Mouse (Mus musculus): ENCODE results near the gene Ndufb4. TPM values are rescaled to one million over a fixed set of nuclear protein-coding genes. Genes with fewer than 3 reads are reported as not detected.
"Not testable (repeated sequence)": the region's sequence is repeated elsewhere in the genome, so short reads cannot be mapped to it uniquely, and the experiment has no call there.

Gene Ndufb4
- total RNA-seq, 2 experiments from 2014 or later: 68.5 to 69.7 TPM

DNA sequence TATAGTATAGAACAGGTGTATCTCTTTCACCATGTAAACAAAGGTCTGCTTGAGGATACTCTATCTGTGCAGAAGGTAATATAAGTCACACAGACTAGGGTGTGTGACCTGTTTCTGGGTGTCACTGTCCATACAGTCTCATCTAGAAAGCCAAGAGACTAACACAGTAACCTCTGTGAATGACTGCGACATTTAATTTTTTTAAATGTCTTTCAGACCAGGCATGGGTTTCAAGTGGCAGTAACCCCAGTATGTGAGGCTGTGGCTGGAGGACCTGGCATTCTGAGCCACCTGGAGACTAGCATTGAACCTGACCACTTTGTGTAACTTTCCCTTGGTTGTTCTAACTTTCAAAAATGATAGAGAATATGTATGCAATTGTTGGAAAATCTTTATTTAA, 1.2 kb downstream of the Ndufb4 start:
- TF ChIP-seq CTCF (IDR thresholded peaks at IDR 0.05): no peak
- Histone ChIP-seq H3K4me3 (peak overlapping the region; percentile 78), H3K27ac (peak overlapping the region; percentile 99)
- no peak for DNase-seq (ENCODE audit: extremely low spot score in 1 of 2, low spot score in 2 of 2)
- intact Hi-C loops (cut with DNase I): loop anchor here (2.0 to 5.0 kb wide), 2 partner anchors 70 to 116 kb away; partner anchors contain the start of genes Gtf2e1 and Rabl3

DNA sequence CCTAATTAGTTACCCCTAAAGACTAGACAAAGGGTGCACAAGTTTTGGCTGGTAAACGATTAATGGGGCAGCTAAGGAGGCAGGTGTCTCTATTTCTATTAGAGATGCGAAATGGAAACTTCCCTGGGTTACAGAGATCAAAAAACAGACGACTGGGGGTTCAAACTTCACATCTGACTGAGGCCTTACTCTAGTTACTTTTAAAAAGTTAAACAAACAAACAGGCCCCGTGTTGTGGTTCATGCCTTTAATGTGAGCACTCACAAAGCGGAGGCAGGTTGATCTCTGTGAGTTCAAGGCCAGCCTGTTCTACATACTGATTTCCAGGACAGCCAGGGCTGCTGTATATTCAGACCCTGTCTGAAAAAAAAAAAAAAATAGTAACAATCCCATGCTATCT, 1.6 kb downstream of the Ndufb4 start:
- Histone ChIP-seq H3K4me3 (peak overlapping the region; percentile 78), H3K27ac (peak overlapping the region; percentile 99; the same call in 1 of the 2 replicates)
- intact Hi-C loops (cut with DNase I): loop anchor here (2.0 to 5.0 kb wide), 2 partner anchors 70 to 115 kb away; partner anchors contain the start of genes Gtf2e1 and Rabl3
- no peak for TF ChIP-seq CTCF (IDR thresholded peaks at IDR 0.05)
- DNase-seq (ENCODE audit: extremely low spot score in 1 of 2, low spot score in 2 of 2): no peak

DNA sequence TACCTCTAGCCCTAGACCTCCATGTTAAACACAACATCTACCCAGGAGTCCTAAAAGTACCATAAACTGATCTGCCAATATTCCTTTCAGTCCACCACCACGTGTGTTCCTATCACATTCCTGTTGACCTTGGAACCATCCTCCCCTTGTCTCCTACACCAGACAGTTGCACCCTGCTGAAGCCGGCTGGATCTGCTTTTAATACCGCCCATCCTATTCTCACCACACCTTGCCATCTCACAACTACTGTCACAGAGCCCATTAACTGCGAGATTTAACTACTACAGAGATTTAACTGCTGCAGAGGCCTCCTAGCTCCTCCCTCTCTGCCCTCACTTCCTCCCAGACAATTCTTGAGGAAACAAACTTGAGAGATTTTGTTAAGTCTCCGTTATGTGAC, 2.8 kb downstream of the Ndufb4 start:
- no peak for DNase-seq (ENCODE audit: extremely low spot score in 1 of 2, low spot score in 2 of 2)
- intact Hi-C loops (cut with DNase I): loop anchor here (5.0 kb wide), 1 partner anchor 114 kb away; the partner anchor contains the start of genes Gtf2e1 and Rabl3
- Histone ChIP-seq H3K4me3 (no peak overlapping the region), H3K27ac (peak overlapping the region; percentile 1; the same call in 1 of the 2 replicates)
- TF ChIP-seq CTCF (IDR thresholded peaks at IDR 0.05): no peak

DNA sequence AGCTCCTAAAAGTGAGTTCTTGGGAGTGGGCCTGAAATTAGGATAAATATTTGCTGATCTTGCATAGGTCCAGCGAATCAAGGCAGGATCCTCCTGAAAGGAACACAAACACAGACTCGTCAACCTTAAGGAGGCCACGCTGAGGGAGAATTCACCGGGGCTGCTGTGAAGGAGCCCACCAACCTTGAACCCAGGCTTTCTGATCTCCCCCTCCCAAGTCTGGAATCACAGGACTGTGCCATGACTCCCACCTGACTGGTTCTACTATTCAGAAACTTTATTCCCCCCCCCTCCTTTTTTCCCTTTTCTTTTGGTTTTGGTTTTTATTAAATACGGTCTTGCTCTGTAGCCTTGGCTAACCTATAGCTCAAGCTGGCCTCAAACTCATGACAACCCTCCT, 5.2 kb downstream of the Ndufb4 start:
- DNase-seq (ENCODE audit: extremely low spot score in 1 of 2, low spot score in 2 of 2): no peak
- H3K4me3 ChIP-seq: no peak overlapping the region
- TF ChIP-seq CTCF (IDR thresholded peaks at IDR 0.05): no peak
- H3K27ac ChIP-seq: no peak overlapping the region
- intact Hi-C loops (cut with DNase I): no loop called here

DNA sequence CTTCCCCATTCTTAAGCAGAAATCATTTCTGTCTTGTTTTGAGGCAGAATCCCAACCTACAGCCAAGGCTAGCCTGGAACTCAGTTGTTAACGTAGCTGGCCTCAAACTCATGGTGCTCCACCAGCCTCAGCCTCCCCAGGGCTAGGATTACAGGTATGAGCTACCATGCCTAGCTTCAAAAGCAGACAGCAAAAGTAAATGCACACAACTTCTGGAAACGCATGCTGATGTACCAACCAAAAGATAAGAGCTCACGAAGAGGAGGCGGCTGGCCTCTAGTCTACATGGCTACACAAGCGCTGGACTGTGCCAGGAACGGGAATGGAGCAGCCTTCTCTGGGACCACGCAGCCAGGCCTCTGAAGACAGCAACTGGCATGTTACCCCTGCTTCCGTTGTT, 6.3 kb downstream of the Ndufb4 start:
- no peak for TF ChIP-seq CTCF (IDR thresholded peaks at IDR 0.05)
- intact Hi-C loops (cut with DNase I): no loop called here
- Histone ChIP-seq H3K27ac (peak overlapping the region; percentile 66; the same call in 1 of the 2 replicates), H3K4me3 (no peak overlapping the region)
- DNase-seq (ENCODE audit: extremely low spot score in 1 of 2, low spot score in 2 of 2): no peak

DNA sequence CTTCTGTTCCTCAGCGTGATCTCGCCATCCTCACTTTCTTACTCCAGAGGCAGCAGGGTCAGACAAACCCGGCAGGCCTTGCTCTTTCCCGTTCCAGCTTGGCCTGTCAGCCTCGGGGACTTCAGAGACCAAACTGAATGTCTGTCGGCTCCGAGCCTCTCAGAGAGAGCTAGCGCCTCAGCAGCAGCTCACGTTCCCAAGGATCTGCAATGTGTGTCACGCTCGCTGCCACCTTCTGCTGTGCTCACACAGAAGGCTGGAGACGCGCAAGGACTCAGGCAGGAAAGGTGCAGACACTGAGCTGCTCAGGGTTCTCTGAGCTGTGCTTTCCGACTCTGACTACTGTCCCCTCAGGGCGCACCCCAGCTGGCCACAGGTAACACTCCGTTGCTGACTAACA, 7.2 kb downstream of the Ndufb4 start:
- intact Hi-C loops (cut with DNase I): no loop called here
- Histone ChIP-seq H3K4me3 (no peak overlapping the region), H3K27ac (peak overlapping the region; percentile 66)
- no peak for TF ChIP-seq CTCF (IDR thresholded peaks at IDR 0.05)
- DNase-seq (ENCODE audit: extremely low spot score in 1 of 2, low spot score in 2 of 2): no peak

DNA sequence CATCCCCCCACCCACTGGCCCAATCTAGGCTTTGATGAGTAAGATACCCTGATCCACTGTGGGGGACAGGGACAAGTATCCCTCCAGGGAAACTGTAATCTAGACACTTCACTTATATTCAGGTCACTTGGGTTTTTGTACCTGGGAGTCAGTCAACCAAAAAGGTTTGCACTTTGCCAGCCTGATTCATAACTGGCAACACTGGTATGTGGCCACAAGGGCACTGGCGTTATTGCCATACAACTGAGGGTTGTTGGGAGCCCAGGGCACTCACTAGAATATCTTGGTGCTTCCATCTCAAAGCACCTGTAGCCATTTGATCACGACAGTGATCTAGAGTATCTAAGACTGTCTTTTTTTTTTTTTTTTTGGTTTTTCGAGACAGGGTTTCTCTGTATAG, 8.5 kb downstream of the Ndufb4 start:
- intact Hi-C loops (cut with DNase I): no loop called here
- Histone ChIP-seq H3K4me3 (no peak overlapping the region), H3K27ac (no peak overlapping the region)
- no peak for DNase-seq (ENCODE audit: extremely low spot score in 1 of 2, low spot score in 2 of 2)
- no peak for TF ChIP-seq CTCF (IDR thresholded peaks at IDR 0.05)

DNA sequence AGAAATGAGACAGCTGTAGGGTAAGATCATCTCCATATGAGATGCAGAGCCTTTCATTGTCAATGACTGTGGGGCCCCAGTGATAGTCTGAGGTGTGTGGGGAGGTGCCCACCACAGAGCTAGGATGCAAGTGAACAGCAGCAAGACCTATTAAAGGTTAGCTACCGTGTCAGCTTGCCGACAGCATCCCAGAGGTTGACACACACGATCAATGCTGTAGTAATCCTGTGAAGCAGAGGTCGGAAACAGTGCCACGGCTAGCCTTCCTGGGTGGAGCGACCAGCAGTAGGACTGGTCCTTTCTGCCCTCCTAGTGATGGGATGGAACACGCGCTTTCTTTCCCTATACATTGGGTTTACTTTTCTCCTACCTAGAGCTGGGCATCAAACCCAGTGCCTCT, 9.0 kb downstream of the Ndufb4 start:
- DNase-seq (ENCODE audit: extremely low spot score in 1 of 2, low spot score in 2 of 2): no peak
- Histone ChIP-seq H3K27ac (no peak overlapping the region), H3K4me3 (no peak overlapping the region)
- TF ChIP-seq CTCF (IDR thresholded peaks at IDR 0.05): no peak
- intact Hi-C loops (cut with DNase I): no loop called here

DNA sequence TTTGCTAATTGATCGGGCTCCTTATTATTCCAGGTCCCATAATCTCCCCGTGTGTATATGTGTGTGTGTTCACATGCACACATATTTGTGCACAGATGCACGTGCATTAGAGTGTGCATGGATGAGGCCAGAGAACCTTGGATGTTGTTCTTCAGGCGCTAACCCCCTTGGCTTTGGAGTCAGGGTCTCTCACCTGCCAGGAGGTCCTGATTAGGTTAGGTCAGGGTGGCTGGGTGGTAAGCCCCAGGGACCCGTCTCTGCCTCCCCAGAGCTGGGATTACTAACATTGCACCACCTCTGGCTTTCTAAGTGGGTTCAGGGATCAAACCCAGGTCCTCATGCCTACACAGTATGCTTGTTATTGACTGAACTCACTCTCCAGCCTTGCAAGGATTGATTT, 9.8 kb downstream of the Ndufb4 start:
- intact Hi-C loops (cut with DNase I): no loop called here
- H3K27ac ChIP-seq: no peak overlapping the region
- no peak overlapping the region for H3K4me3 ChIP-seq
- no peak for TF ChIP-seq CTCF (IDR thresholded peaks at IDR 0.05)
- DNase-seq (ENCODE audit: extremely low spot score in 1 of 2, low spot score in 2 of 2): no peak

DNA sequence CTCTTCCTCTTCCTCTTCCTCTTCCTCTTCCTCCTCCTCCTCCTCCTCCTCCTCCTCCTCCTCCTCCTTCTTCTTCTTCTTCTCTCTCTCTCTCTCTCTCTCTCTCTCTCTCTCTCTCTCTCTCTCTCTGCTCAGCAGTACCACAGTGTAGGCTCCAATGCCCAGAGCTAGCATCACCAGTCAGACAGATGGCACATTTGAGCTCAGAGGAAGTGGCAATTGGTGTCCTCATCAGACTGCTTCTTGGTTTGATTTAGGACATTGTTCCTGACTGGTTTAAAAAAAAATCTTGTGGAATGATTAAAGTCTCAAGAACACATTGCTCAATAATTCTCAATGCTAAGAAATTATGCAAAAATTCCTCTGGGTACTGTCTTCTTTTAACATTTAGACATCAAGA, 13.7 kb downstream of the Ndufb4 start:
- H3K4me3 ChIP-seq; DNase-seq (ENCODE audit: extremely low spot score in 1 of 2, low spot score in 2 of 2); intact Hi-C loops (cut with DNase I); H3K27ac ChIP-seq: not testable (repeated sequence)

DNA sequence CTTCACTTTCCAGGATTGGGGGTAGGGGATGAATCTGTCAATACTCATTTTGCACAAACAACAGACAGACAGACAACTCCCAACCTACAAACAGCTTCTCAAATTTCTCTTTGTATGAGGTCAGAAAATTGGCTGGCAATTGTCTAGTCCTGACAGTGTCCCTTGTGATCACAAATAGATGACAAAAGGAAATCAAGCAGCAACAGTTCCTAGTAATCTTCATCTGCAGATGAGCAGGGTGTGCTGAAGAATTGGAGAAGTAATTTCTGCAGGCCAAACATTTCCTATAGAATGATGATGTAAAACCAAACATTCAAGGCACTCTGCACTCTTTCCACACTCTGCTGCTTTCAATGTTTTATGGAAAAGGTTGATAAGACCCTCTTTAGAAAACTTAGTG, 16.5 kb downstream of the Ndufb4 start:
- Histone ChIP-seq H3K4me3 (no peak overlapping the region), H3K27ac (no peak overlapping the region)
- intact Hi-C loops (cut with DNase I): loop anchor here (5.0 kb wide), 1 partner anchor 101 kb away; the partner anchor contains the start of genes Gtf2e1 and Rabl3
- no peak for DNase-seq (ENCODE audit: extremely low spot score in 1 of 2, low spot score in 2 of 2)
- no peak for TF ChIP-seq CTCF (IDR thresholded peaks at IDR 0.05)

DNA sequence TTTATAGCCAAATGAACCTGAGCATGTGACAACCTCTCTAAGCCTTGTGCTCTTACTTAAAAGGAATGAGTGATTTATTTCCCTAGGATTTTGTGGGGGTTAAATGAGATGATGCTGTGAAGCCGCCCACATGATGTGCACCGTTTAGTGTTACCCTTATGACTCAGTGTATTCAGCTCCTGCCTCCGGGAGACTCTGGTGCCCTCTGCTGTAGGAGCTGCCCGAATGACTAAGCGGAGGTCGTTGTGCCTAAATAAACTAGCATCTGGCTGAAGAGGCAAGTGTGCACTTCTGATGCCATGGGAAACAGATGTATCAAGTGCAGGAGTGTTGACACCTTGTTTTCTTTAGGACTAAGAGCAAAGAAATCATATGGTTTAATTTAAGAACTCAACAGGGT, 18.1 kb downstream of the Ndufb4 start:
- intact Hi-C loops (cut with DNase I): loop anchor here (5.0 kb wide), 1 partner anchor 99 kb away; the partner anchor contains the start of genes Gtf2e1 and Rabl3
- DNase-seq (ENCODE audit: extremely low spot score in 1 of 2, low spot score in 2 of 2): peak; percentile 50 to 63
- peak; percentile 58 for TF ChIP-seq CTCF (IDR thresholded peaks at IDR 0.05)

DNA sequence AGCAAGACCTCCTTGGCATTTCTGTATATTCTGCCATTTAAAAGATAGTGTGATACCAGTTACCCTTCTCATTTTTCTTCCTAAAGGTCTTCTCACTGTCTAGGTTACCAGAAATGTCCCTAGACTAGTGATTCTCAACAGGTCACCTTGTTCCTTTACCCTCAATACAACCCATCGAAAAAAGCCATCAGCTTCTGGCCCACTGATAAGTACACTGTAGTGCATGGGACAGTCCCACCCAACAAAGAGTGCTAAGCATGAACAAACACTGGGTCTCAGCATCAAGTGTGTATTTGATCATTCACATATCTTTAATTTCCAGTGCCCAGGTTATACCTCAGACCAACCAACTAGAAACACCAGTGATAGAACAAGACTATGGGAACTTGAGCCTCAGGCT, 19.2 kb downstream of the Ndufb4 start:
- intact Hi-C loops (cut with DNase I): loop anchor here (5.0 kb wide), 1 partner anchor 98 kb away; the partner anchor contains the start of genes Gtf2e1 and Rabl3
- DNase-seq (ENCODE audit: extremely low spot score in 1 of 2, low spot score in 2 of 2): no peak
- TF ChIP-seq CTCF (IDR thresholded peaks at IDR 0.05): no peak
- Histone ChIP-seq H3K4me3 (no peak overlapping the region), H3K27ac (no peak overlapping the region)

More for the DNA sequence above, 18.1 kb downstream of the Ndufb4 start:
- no peak overlapping the region for H3K4me3 ChIP-seq
- no peak overlapping the region; the same call in 1 of the 2 replicates for H3K27ac ChIP-seq
